Mouse (Mus musculus): ENCODE data around the gene Nudt19. TPM values are rescaled to one million over a fixed set of nuclear protein-coding genes. Genes with fewer than 3 reads are reported as not detected.
A peak's percentile ranks its signal among the peaks of the same experiment; 100 is the strongest.
"Not testable (repeated sequence)": the region's sequence is repeated elsewhere in the genome, so short reads cannot be mapped to it uniquely, and the experiment has no call there.

Nudt19 gene
- total and polyA plus RNA-seq, 2 experiments from 2014 or later, result 62.5 to 148 TPM

DNA sequence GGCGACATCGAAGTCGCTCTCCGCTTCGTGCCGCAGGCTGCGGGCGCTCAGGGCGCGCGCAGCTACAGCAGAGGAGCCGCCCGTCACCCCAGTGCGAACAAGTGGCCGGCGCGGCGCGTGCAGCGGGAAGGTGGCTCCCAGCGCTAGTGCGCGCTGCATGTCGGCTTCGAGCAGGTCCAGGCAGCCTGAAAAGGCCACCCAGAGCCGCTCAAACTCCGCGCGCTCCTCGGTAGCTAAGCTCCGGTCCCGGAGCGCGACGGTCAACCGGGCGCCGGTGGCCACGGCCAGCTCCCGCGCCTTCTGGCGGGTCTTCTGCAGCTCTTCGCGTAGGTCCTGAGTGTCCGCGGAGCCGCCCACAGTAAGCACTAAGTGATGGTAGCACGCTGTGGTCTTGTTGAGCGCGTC lies 28.7 kb upstream of the Nudt19 start:
- H3K27me3 ChIP-seq (ENCODE audit: insufficient read depth, low read length), result peaks cover 22% of the 10 kb centered on the region
- no peak for ATAC-seq
- peaks cover 15% of the 10 kb centered on the region for H3K4me1 ChIP-seq (ENCODE audit: insufficient read depth)
- peak overlapping the region; percentile 83 for H3K4me3 ChIP-seq (ENCODE audit: low read depth, low read length)
- peak overlapping the region; percentile 99 for H3K4me2 ChIP-seq (ENCODE audit: low read depth)
- no peaks in the 10 kb centered on the region for H3K36me3 ChIP-seq (ENCODE audit: insufficient read depth)
- H3K27ac ChIP-seq (ENCODE audit: low read depth, low read length), result no peak overlapping the region
- peak; percentile 28 for DNase-seq
- WGBS, result 1% methylated on average over 50 of the region's 50 CpGs
- TF ChIP-seq CTCF (IDR thresholded peaks at IDR 0.05; ENCODE audit: low read depth), result no peak
- H3K9me3 ChIP-seq (ENCODE audit: low read length), result no peaks in the 10 kb centered on the region
- H3K9ac ChIP-seq, result peak overlapping the region; percentile 37

DNA sequence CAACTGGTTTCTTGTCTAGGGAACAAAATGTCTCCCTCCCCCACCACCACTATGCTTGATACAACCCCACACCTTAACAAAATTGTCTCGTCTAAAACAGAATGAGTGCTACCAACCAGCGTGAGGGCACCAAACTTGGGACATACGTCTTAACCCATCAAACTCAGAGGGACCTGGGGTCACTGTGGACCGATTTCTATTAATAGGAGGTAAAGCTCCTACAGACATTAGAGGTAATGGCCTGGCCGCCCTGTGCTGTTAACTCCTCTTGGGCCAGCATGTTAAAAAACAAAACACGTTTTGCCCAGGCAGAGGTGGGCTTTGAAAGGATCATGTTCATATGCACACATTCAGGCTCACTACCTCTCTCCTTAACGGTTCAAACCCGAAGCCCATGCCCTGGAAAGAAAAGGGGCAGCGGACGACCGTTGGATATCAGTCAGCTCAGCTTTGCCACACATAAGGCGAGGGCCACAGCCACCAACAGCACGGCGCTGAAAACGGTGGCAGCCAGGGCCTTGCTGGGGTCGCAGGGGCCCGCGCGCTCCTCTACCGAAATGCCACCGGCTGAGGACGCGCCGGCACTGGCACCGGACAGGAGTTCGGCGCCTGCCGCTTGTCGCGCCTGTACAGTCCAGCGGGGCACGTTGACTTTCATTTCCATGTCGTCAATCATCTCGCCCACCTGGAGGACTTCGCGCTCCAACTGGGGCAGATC lies 28.1 kb upstream of the Nudt19 start:
- H3K36me3 ChIP-seq (ENCODE audit: insufficient read depth), result no peaks in the 10 kb centered on the region
- H3K4me2 ChIP-seq (ENCODE audit: low read depth), result peak overlapping the region; percentile 99
- H3K4me3 ChIP-seq (ENCODE audit: low read depth, low read length), result peak overlapping the region; percentile 83
- peaks cover 22% of the 10 kb centered on the region for H3K27me3 ChIP-seq (ENCODE audit: insufficient read depth, low read length)
- peak overlapping the region; percentile 37 for H3K9ac ChIP-seq
- no peak for DNase-seq
- TF ChIP-seq CTCF (IDR thresholded peaks at IDR 0.05; ENCODE audit: low read depth), result no peak
- ATAC-seq, result no peak
- 6% methylated on average over 36 of the region's 36 CpGs for WGBS
- H3K27ac ChIP-seq (ENCODE audit: low read depth, low read length), result no peak overlapping the region
- no peaks in the 10 kb centered on the region for H3K9me3 ChIP-seq (ENCODE audit: low read length)
- peaks cover 15% of the 10 kb centered on the region for H3K4me1 ChIP-seq (ENCODE audit: insufficient read depth)

DNA sequence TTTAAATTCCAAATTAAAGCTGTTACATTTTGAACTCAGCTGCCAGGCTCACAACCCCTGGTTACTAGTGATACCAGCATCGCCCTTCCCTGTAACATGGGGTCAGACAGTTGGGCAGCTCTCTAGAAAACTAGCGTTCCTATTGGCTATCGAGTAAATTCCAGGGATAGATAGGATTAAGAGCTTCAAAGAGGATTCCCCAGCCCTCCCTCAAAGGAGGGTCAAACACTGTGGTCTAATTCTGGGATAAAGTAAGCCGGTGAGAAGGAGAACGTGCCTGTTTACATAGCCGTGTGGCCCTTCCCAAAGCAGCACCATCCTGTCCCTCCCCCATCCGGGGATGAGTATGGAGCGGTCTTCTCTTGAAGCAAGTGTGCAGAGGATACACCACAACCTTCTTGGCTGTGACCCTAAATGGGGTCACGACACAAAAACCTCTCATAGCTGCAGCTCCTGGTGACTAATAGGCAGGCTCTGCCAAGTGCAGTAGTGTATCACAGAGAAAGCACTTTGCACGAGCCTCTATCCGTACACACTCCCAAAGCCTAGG lies 27.4 kb upstream of the Nudt19 start:
- Histone ChIP-seq H3K27me3 (ENCODE audit: insufficient read depth, low read length) (peaks cover 22% of the 10 kb centered on the region), H3K27ac (ENCODE audit: low read depth, low read length) (no peak overlapping the region), H3K4me1 (ENCODE audit: insufficient read depth) (peaks cover 15% of the 10 kb centered on the region), H3K9ac (no peak overlapping the region), H3K9me3 (ENCODE audit: low read length) (no peaks in the 10 kb centered on the region), H3K36me3 (ENCODE audit: insufficient read depth) (no peaks in the 10 kb centered on the region), H3K4me3 (ENCODE audit: low read depth, low read length) (no peak overlapping the region), H3K4me2 (ENCODE audit: low read depth) (no peak overlapping the region)
- ATAC-seq, result no peak
- no peak for DNase-seq
- 9% methylated on average over 11 of the region's 11 CpGs for WGBS
- no peak for TF ChIP-seq CTCF (IDR thresholded peaks at IDR 0.05; ENCODE audit: low read depth)

DNA sequence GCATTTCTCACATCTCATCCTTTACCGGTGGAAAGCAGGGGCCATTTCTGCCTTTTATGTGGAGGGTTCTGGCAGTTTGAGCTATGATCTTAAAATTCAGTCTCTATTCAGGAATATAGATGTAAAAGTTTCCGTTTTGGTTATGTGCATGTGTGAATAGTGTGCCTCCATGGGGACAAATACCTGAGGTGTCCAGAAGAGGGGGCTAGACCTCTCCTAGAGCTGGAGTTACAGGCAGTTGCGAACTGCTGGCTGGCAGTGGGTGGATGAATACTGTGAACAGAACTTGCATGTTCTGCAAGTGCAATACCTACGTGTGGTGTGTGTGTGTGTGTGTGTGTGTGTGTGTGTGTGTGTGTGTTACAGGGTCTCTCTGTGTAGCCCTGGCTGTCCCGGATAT lies 26.6 kb upstream of the Nudt19 start:
- no peak for ATAC-seq
- Histone ChIP-seq H3K4me1 (ENCODE audit: insufficient read depth) (peaks cover 10% of the 10 kb centered on the region), H3K9me3 (ENCODE audit: low read length) (no peaks in the 10 kb centered on the region), H3K36me3 (ENCODE audit: insufficient read depth) (no peaks in the 10 kb centered on the region), H3K4me2 (ENCODE audit: low read depth) (no peak overlapping the region), H3K4me3 (ENCODE audit: low read depth, low read length) (no peak overlapping the region), H3K27me3 (ENCODE audit: insufficient read depth, low read length) (peaks cover 22% of the 10 kb centered on the region), H3K9ac (no peak overlapping the region), H3K27ac (ENCODE audit: low read depth, low read length) (no peak overlapping the region)
- TF ChIP-seq CTCF (IDR thresholded peaks at IDR 0.05; ENCODE audit: low read depth), result peak; percentile 22
- 71% methylated on average over 5 of the region's 5 CpGs for WGBS
- DNase-seq, result no peak

DNA sequence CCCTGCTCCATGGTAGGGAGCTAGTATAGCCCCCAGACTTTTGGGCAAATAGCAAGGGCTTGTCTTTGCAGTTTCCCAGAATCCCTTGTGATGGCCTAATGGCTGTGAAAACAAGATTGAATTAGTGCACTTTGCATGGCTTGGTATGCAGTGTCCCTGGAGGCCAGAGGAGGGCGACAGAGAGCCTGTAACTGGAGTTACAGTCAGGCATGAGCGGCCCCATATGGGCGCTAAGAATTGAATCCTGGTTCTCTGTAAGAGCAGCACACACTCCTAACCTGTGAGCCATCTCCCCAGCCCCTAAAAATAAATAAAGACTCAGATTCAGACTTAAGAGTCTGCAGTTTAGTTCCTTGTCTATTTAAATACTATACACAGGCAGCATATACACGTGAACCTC lies 23.7 kb upstream of the Nudt19 start:
- ATAC-seq (no peak), DNase-seq (peak; percentile 41)
- Histone ChIP-seq H3K9ac (no peak overlapping the region), H3K4me3 (ENCODE audit: low read depth, low read length) (no peak overlapping the region), H3K4me1 (ENCODE audit: insufficient read depth) (no peaks in the 10 kb centered on the region; the same call in 1 of the 2 replicates), H3K27me3 (ENCODE audit: insufficient read depth, low read length) (peaks cover 21% of the 10 kb centered on the region), H3K27ac (ENCODE audit: low read depth, low read length) (no peak overlapping the region), H3K36me3 (ENCODE audit: insufficient read depth) (no peaks in the 10 kb centered on the region), H3K4me2 (ENCODE audit: low read depth) (no peak overlapping the region), H3K9me3 (ENCODE audit: low read length) (no peaks in the 10 kb centered on the region)
- WGBS, result 28% methylated on average over 4 of the region's 4 CpGs
- peak; percentile 69 for TF ChIP-seq CTCF (IDR thresholded peaks at IDR 0.05; ENCODE audit: low read depth)

DNA sequence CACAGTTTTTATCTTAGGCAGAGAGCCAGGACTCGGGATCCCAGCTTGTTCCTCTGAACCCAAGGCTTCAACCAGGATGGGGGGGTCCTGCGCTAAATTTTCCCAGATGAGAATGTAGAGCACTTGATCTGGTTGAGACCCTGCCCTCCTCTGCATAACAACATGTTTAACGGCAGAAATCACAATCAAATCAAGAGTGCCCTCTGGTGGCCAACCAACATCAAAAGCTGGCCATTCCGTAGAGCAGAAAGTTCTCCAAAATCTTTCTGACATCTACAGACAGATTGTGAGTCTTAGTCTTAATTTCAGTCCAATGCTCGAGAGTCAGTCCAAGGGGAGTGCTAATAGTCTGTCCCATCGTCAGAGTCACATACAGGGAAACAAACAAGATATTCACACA lies 14.8 kb upstream of the Nudt19 start:
- not testable (repeated sequence) for H3K4me2 ChIP-seq (ENCODE audit: low read depth); H3K9me3 ChIP-seq (ENCODE audit: low read length); H3K4me1 ChIP-seq (ENCODE audit: insufficient read depth); H3K36me3 ChIP-seq (ENCODE audit: insufficient read depth); ATAC-seq; H3K27ac ChIP-seq (ENCODE audit: low read depth, low read length); H3K4me3 ChIP-seq (ENCODE audit: low read depth, low read length); DNase-seq; H3K9ac ChIP-seq; H3K27me3 ChIP-seq (ENCODE audit: insufficient read depth, low read length)
- peak; percentile 49 for TF ChIP-seq CTCF (IDR thresholded peaks at IDR 0.05; ENCODE audit: low read depth)
- 20% methylated on average over 6 of the region's 6 CpGs for WGBS

DNA sequence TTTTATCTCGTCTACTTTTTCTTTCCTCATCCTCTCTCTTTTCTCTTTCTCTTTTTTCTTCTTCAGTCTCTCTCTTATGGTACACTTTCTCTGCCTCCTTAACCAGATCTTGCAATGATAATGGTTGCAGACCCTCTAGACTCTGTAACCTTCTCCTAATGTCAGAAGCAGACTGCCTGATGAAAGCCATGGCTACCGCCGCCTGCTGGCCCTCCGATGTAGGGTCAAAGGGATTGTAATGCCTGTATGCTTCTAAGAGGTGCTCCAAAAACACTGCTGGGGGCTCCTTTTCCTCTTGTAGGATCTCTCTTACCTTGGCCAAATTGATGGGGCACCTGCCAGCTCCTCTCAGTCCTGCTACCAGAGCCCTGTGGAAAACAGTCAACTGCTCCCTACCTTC lies 13.6 kb upstream of the Nudt19 start:
- H3K4me1 ChIP-seq (ENCODE audit: insufficient read depth); H3K27ac ChIP-seq (ENCODE audit: low read depth, low read length); H3K4me3 ChIP-seq (ENCODE audit: low read depth, low read length); ATAC-seq; H3K27me3 ChIP-seq (ENCODE audit: insufficient read depth, low read length); H3K9ac ChIP-seq; H3K4me2 ChIP-seq (ENCODE audit: low read depth); H3K9me3 ChIP-seq (ENCODE audit: low read length); DNase-seq; H3K36me3 ChIP-seq (ENCODE audit: insufficient read depth): not testable (repeated sequence)
- 88% methylated on average over 4 of the region's 4 CpGs for WGBS

DNA sequence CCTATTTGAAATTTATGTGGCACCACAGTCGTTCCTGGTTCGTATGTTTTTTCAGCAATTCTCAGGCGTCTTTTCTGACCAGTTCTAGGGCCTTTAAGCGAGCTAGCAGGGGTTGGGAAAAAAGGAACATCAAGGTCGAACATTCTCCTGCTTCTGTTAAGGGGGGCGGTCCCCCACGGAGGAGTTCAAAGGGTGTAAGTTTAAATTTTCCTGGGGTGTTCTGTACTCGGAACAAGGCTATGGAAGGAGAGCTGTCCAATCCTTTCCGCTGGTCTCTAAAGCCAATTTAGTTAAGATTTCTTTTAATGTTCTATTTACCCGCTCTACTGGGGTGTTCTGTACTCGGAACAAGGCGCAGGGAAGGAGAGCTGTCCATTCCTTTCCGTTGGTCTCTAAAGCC lies 9.9 kb upstream of the Nudt19 start:
- not testable (repeated sequence) for ATAC-seq; H3K4me2 ChIP-seq (ENCODE audit: low read depth); H3K27me3 ChIP-seq (ENCODE audit: insufficient read depth, low read length); H3K9ac ChIP-seq; H3K27ac ChIP-seq (ENCODE audit: low read depth, low read length); H3K4me1 ChIP-seq (ENCODE audit: insufficient read depth); DNase-seq; H3K36me3 ChIP-seq (ENCODE audit: insufficient read depth); H3K9me3 ChIP-seq (ENCODE audit: low read length); H3K4me3 ChIP-seq (ENCODE audit: low read depth, low read length)
- 83% methylated on average over 13 of the region's 13 CpGs for WGBS

DNA sequence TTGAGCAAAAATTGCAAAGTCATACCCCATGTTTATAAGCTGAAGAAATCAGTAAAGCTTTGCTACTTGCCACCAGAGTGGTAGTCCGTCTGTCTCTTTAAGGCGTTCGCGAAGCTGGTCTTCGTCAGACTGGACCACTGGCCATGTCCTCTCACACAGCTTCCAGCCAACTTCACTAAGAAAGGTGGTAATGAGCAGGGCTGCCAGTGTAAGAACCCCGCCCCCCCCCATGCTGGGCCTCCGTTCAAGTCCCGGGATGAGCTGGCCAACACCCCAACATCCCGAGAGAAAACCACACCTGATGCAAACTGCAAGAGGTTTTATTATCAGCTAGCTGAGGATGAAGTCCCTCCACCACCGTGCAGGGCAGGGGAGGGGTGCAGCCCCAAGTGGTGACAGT lies 8.8 kb upstream of the Nudt19 start:
- not testable (repeated sequence) for H3K4me1 ChIP-seq (ENCODE audit: insufficient read depth); H3K27ac ChIP-seq (ENCODE audit: low read depth, low read length); H3K9me3 ChIP-seq (ENCODE audit: low read length); H3K4me2 ChIP-seq (ENCODE audit: low read depth); H3K27me3 ChIP-seq (ENCODE audit: insufficient read depth, low read length); ATAC-seq; H3K4me3 ChIP-seq (ENCODE audit: low read depth, low read length); H3K36me3 ChIP-seq (ENCODE audit: insufficient read depth); DNase-seq; H3K9ac ChIP-seq
- 86% methylated on average over 10 of the region's 10 CpGs for WGBS
